Mouse (Mus musculus) urinary bladder, postnatal 36 days (tissue): ENCODE measurements around the gene 4931422A03Rik.
"Not testable (repeated sequence)": the region's sequence is repeated elsewhere in the genome, so short reads cannot be mapped to it uniquely, and the experiment has no call there.

Experiments
- DNase-seq, 2 experiments: peaks; one replicate each; pipeline ENCODE4 v3.0.0; 2022; ENCODE audit warnings: low spot score in 2 of 2, mixed read lengths in 1 of 2

4931422A03Rik gene

GRCm38 (mm10) chr2:104028139-104028723 is at the start of gene 4931422A03Rik:
Gene 4931422A03Rik, minus strand, starts transcription at chr2:104028361.
- no peak for DNase-seq

GRCm38 (mm10) chr2:104069704-104070185 is 41.6 kb upstream of the 4931422A03Rik start, which contains the start of gene Cd59b:
Gene Cd59b, plus strand, starts transcription at chr2:104069849.
- DNase-seq: peak; percentile 38 to 40

- DNase-seq: not testable (repeated sequence)
Measured at GRCm38 (mm10) chr2:104068450-104068849, 40.3 kb upstream of the 4931422A03Rik start, which contains the start of gene Gm10799. Gene Gm10799, minus strand, starts transcription at chr2:104068550.

GRCm38 (mm10) chr2:104065526-104065925 is 37.4 kb upstream of the 4931422A03Rik start, which contains the start of gene Gm10912:
Gene Gm10912, plus strand, starts transcription at chr2:104065826.
- not testable (repeated sequence) for DNase-seq

GRCm38 (mm10) chr2:104064152-104064551 is 36.0 kb upstream of the 4931422A03Rik start:
- DNase-seq: no peak

GRCm38 (mm10) chr2:104062665-104063064 is 34.5 kb upstream of the 4931422A03Rik start:
- no peak for DNase-seq

GRCm38 (mm10) chr2:104060996-104061395 is 32.8 kb upstream of the 4931422A03Rik start:
- DNase-seq: no peak

GRCm38 (mm10) chr2:104059786-104060185 is 31.6 kb upstream of the 4931422A03Rik start:
- no peak for DNase-seq

GRCm38 (mm10) chr2:104058954-104059353 is 30.8 kb upstream of the 4931422A03Rik start:
- no peak for DNase-seq

GRCm38 (mm10) chr2:104058381-104058780 is 30.2 kb upstream of the 4931422A03Rik start:
- DNase-seq: no peak

- no peak for DNase-seq
Measured at GRCm38 (mm10) chr2:104044479-104045080, 16.4 kb upstream of the 4931422A03Rik start.

GRCm38 (mm10) chr2:104043624-104044478 is 15.7 kb upstream of the 4931422A03Rik start:
- no peak for DNase-seq

GRCm38 (mm10) chr2:104042766-104043165 is 14.6 kb upstream of the 4931422A03Rik start:
- DNase-seq: no peak

- DNase-seq: peak in 1 of 2 experiments; percentile 21
Measured at GRCm38 (mm10) chr2:104041632-104042031, 13.5 kb upstream of the 4931422A03Rik start.

GRCm38 (mm10) chr2:104038236-104038635 is 10.1 kb upstream of the 4931422A03Rik start:
- DNase-seq: no peak

- no peak for DNase-seq
Measured at GRCm38 (mm10) chr2:104036316-104036715, 8.2 kb upstream of the 4931422A03Rik start.

- DNase-seq: no peak
Measured at GRCm38 (mm10) chr2:104035595-104035994, 7.4 kb upstream of the 4931422A03Rik start.

- peak in 1 of 2 experiments; percentile 55 for DNase-seq
Measured at GRCm38 (mm10) chr2:104034832-104035472, 6.8 kb upstream of the 4931422A03Rik start.

- DNase-seq: no peak
Measured at GRCm38 (mm10) chr2:104032056-104032455, 3.9 kb upstream of the 4931422A03Rik start.

GRCm38 (mm10) chr2:104030381-104030780 is 2.2 kb upstream of the 4931422A03Rik start:
- no peak for DNase-seq

- no peak for DNase-seq
Measured at GRCm38 (mm10) chr2:104029074-104029473, 913 bp upstream of the 4931422A03Rik start.
